Mouse (Mus musculus) CD8-positive naive resting alpha-beta T cell, adult 2 months (primary cell): ENCODE measurements around the gene Fam98a.

Experiments
- DNase-seq, 2 experiments: peaks; one replicate each; pipeline ENCODE4 v3.0.0; 2022; ENCODE audit warnings: low read depth in 2 of 2, low spot score in 2 of 2

Gene Fam98a

GRCm38 (mm10) chr17:75522347-75523065 is 29.2 kb downstream of the Fam98a start:
- no peak for DNase-seq

GRCm38 (mm10) chr17:75521236-75521842 is 30.4 kb downstream of the Fam98a start:
- no peak for DNase-seq

GRCm38 (mm10) chr17:75519239-75519900 is 32.4 kb downstream of the Fam98a start:
- DNase-seq = no peak

- no peak for DNase-seq
Measured at GRCm38 (mm10) chr17:75518181-75518901, 33.4 kb downstream of the Fam98a start.

GRCm38 (mm10) chr17:75516591-75516990 is 35.2 kb downstream of the Fam98a start:
- DNase-seq = no peak

GRCm38 (mm10) chr17:75509257-75509656 is 42.5 kb downstream of the Fam98a start:
- DNase-seq = no peak

- DNase-seq = no peak
Measured at GRCm38 (mm10) chr17:75506708-75507641, 44.8 kb downstream of the Fam98a start.

GRCm38 (mm10) chr17:75506097-75506675 is 45.6 kb downstream of the Fam98a start:
- no peak for DNase-seq

GRCm38 (mm10) chr17:75505053-75505452 is 46.7 kb downstream of the Fam98a start:
- no peak for DNase-seq

- no peak for DNase-seq
Measured at GRCm38 (mm10) chr17:75503031-75503430, 48.7 kb downstream of the Fam98a start.

- no peak for DNase-seq
Measured at GRCm38 (mm10) chr17:75498241-75498651, 53.5 kb downstream of the Fam98a start.

GRCm38 (mm10) chr17:75495213-75495612 is 56.5 kb downstream of the Fam98a start:
- DNase-seq = no peak
